Mouse (Mus musculus) forebrain, embryonic 15.5 days (tissue): Measurements from ENCODE around the gene 4930503B20Rik. TPM values are rescaled to one million over a fixed set of nuclear protein-coding genes. Genes with fewer than 3 reads are reported as not detected.

Source experiments
- ATAC-seq: fragments of 200-750 bp; cut with Nextera tagmentation; replicated peaks from 2 replicates; pipeline ENCODE4 v1.8.0; 2017; ENCODE audit warnings: mild to moderate bottlenecking, moderate TSS enrichment, moderate library complexity
- H3K27ac ChIP-seq: fragments of 300-500 bp; sonication (generic); replicated peaks from 2 replicates; pipeline ENCODE4 v1.5.1; 2015; ENCODE audit warnings: mild to moderate bottlenecking, inconsistent platforms
- H3K27me3 ChIP-seq: fragments of 300-500 bp; sonication (generic); 2 replicates; pipeline ENCODE4 v1.6.1; 2015; ENCODE audit warnings: inconsistent platforms
- H3K36me3 ChIP-seq: fragments of 300-500 bp; sonication (generic); 2 replicates; pipeline ENCODE4 v1.6.1; 2015; ENCODE audit warnings: mild to moderate bottlenecking, inconsistent platforms
- H3K4me1 ChIP-seq: fragments of 300-500 bp; sonication (generic); 2 replicates; pipeline ENCODE4 v1.6.1; 2015; ENCODE audit warnings: inconsistent platforms
- H3K4me2 ChIP-seq: fragments of 300-500 bp; sonication (generic); replicated peaks from 2 replicates; pipeline ENCODE4 v1.6.1; 2015; ENCODE audit warnings: mild to moderate bottlenecking, inconsistent platforms
- H3K4me3 ChIP-seq: fragments of 300-500 bp; sonication (generic); 2 replicates; pipeline ENCODE4 v1.5.1; 2015; ENCODE audit warnings: mild to moderate bottlenecking, inconsistent platforms
- H3K9ac ChIP-seq: fragments of 300-500 bp; sonication (generic); replicated peaks from 2 replicates; pipeline ENCODE4 v1.6.1; 2015; ENCODE audit warnings: mild to moderate bottlenecking, inconsistent platforms
- H3K9me3 ChIP-seq: fragments of 300-500 bp; sonication (generic); 2 replicates; pipeline ENCODE4 v1.6.1; 2016; ENCODE audit warnings: inconsistent platforms
- WGBS: fragments of 180-500 bp; shearing (Covaris S2); methylation state at CpG from one replicate; pipeline ENCODE4 v1.1.7; 2015; ENCODE audit warnings: mixed read lengths; 5-methylcytosine and 5-hydroxymethylcytosine counted together
- polyA plus RNA-seq: library from polyadenylated mRNA; unstranded; fragments of >200 nt; fragmentation: Nextera tagmentation; extraction: Ambion mirVana; gene quantifications from 2 replicates; pipeline ENCODE4 v1.2.1, GENCODE M21; 2015

Gene 4930503B20Rik
- polyA plus RNA-seq, 1 experiment from 2014 or later: not detected

DNA sequence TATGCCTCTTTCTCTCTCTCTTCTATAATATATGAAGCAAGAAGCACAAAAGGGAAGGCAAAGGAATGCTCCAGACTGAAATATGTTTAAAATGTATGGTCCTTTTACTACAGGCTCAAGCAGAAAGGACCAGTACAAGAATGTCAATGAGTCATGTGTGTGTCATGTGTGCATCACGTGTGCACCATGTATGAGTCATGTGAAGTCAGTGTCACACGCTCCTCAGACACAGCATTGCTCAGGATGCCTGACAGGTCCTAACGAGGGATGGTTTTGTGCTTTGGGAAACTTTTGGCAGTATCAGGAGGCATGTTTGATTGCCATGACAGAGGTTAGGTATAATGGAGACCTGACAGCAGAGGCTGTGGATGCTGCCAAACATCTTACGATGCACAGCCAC is 25.1 kb upstream of the 4930503B20Rik start:
- Histone ChIP-seq H3K9me3 (no peaks in the 10 kb centered on the region), H3K27me3 (no peaks in the 10 kb centered on the region), H3K27ac (no peak overlapping the region), H3K36me3 (no peaks in the 10 kb centered on the region), H3K4me1 (no peaks in the 10 kb centered on the region), H3K4me3 (no peak overlapping the region), H3K9ac (no peak overlapping the region), H3K4me2 (no peak overlapping the region)
- 89% methylated on average over 4 of the region's 4 CpGs for WGBS
- ATAC-seq: no peak

DNA sequence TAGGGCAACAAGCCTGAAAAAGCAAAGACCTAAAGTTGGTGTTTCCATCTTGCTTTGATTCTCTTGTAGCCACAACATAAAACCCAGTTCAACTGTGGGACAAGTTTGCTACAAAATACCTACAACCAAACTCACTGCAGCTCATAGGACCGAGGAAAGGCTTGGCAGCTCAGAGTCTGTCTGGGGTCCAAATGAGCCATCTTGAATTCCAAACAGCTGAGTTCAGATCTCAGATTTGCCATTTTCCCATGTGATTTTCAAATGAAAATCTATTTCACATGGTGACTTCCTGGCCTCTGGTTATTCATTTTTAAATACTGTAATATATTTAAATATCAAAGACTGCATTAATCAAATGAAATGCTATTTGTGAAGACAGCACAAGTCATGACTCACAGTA is 24.0 kb upstream of the 4930503B20Rik start:
- no peak overlapping the region for H3K4me3 ChIP-seq
- no peak overlapping the region for H3K9ac ChIP-seq
- H3K27me3 ChIP-seq: no peaks in the 10 kb centered on the region
- H3K9me3 ChIP-seq: no peaks in the 10 kb centered on the region
- ATAC-seq: no peak
- H3K27ac ChIP-seq: no peak overlapping the region
- H3K4me2 ChIP-seq: no peak overlapping the region
- 82% methylated on average over 1 of the region's 1 CpGs for WGBS
- H3K4me1 ChIP-seq: no peaks in the 10 kb centered on the region
- no peaks in the 10 kb centered on the region for H3K36me3 ChIP-seq

DNA sequence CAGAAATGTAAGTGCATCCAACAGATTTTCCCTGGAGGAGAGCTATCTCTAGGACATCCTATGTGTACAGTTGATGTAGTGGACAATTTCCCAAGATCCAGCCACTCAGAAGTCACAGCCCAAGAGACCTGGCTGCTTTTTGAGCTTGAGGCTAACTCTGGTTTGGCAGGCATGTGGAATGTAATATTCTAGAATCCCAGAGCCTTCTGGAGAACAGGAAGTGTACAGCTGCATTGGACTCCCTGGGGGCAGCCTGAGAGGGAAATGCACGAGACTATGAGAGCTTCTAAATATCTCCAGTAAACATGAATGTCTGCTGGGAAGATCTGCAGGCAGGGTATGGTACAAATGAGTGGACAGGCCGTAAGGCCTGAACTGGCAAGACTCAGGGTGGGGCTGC is 20.0 kb upstream of the 4930503B20Rik start:
- H3K27me3 ChIP-seq: no peaks in the 10 kb centered on the region
- no peak for ATAC-seq
- WGBS: 82% methylated on average over 2 of the region's 2 CpGs

DNA sequence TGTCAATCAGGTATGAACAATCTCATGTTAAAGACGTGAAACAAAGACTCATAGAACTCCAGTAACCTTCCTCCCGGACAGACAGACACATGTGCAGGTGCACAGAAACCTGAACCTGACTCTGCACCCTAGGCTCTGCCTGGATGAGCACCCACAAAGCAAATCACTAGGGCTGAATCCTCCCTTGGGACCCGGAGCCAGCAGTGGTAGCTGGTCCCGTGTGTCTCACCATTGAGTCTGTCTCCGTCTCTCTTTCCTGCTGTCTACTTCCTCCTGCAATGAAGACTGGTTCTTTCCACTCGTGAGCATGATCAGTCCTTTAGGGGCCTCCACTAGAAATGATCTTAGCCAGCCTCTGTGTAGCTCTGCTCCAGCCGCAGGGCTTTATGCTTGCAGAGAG is 10.8 kb upstream of the 4930503B20Rik start:
- 76% methylated on average over 7 of the region's 7 CpGs for WGBS
- Histone ChIP-seq H3K27me3 (no peaks in the 10 kb centered on the region), H3K4me3 (no peak overlapping the region), H3K36me3 (no peaks in the 10 kb centered on the region), H3K9me3 (no peaks in the 10 kb centered on the region), H3K9ac (no peak overlapping the region), H3K4me2 (no peak overlapping the region), H3K4me1 (no peaks in the 10 kb centered on the region), H3K27ac (no peak overlapping the region)
- no peak for ATAC-seq

More for the DNA sequence above, 20.0 kb upstream of the 4930503B20Rik start:
- H3K36me3 ChIP-seq: no peaks in the 10 kb centered on the region
- H3K4me2 ChIP-seq: no peak overlapping the region
- no peak overlapping the region for H3K9ac ChIP-seq
- no peaks in the 10 kb centered on the region for H3K9me3 ChIP-seq
- H3K4me1 ChIP-seq: no peaks in the 10 kb centered on the region
- H3K4me3 ChIP-seq: no peak overlapping the region
- H3K27ac ChIP-seq: no peak overlapping the region

- Histone ChIP-seq H3K4me1 (no peaks in the 10 kb centered on the region), H3K27me3 (no peaks in the 10 kb centered on the region), H3K9me3 (no peaks in the 10 kb centered on the region), H3K4me3 (no peak overlapping the region), H3K27ac (no peak overlapping the region), H3K9ac (no peak overlapping the region), H3K36me3 (no peaks in the 10 kb centered on the region), H3K4me2 (no peak overlapping the region)
- no peak for ATAC-seq
- WGBS: 65% methylated on average over 6 of the region's 6 CpGs
These were observed 9.9 kb upstream of the 4930503B20Rik start for GRCm38 (mm10) chr3:146661001-146661400.

DNA sequence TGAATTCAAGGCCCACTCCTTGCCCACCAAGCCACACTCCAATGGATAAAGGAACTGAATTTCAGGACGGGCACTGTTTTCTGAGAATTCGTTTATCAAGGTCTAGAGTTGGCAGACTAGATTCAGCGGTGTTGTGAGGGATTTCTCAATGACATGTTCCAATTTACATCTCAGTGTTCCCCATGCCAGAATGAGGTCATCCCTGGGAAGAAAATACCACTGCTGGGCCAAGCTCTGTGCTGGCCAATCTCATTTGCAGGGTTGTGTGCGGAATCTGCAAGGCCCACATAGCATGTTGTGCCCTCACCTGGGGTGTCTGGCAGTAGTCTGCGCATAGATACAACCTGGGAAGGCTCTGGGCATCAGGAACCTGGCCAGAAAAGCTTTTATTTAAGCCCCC is 8.2 kb upstream of the 4930503B20Rik start:
- Histone ChIP-seq H3K4me3 (no peak overlapping the region), H3K27ac (no peak overlapping the region), H3K27me3 (no peaks in the 10 kb centered on the region), H3K9me3 (no peaks in the 10 kb centered on the region), H3K36me3 (no peaks in the 10 kb centered on the region), H3K4me1 (no peaks in the 10 kb centered on the region), H3K9ac (no peak overlapping the region), H3K4me2 (no peak overlapping the region)
- WGBS: 73% methylated on average over 5 of the region's 5 CpGs
- ATAC-seq: no peak

DNA sequence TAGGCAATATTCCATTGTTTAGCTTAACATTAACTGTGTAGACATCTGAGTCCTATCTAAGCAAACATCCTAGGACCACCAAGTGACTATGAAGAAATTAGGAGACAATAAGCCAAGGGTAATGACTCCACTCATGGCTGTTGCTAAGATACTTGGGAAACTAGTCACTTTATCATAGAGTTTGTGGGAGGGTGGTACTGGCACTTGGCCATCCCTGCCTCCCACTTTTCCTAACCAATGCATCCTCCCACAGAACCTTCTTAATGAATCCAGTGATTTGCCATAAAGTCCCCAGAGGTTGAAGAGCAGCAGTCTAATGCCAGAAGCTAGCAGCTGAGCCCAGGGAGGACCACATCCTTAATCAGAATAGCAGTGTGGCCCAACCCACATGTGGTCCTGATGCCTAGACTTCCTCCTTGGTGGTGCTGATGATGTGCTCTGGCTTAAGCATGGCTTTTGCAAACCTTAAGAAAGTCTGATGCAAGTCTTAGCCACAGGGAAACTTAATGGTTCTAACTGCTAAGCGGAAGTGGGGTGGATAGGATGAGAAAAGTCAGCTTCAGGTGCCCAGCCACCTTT is 7.0 kb upstream of the 4930503B20Rik start:
- no peaks in the 10 kb centered on the region for H3K4me1 ChIP-seq
- WGBS: 96% methylated on average over 1 of the region's 1 CpGs
- no peak overlapping the region for H3K4me2 ChIP-seq
- H3K4me3 ChIP-seq: no peak overlapping the region
- no peaks in the 10 kb centered on the region for H3K27me3 ChIP-seq
- no peak overlapping the region for H3K9ac ChIP-seq
- H3K9me3 ChIP-seq: no peaks in the 10 kb centered on the region
- H3K36me3 ChIP-seq: no peaks in the 10 kb centered on the region
- no peak overlapping the region for H3K27ac ChIP-seq
- ATAC-seq: no peak

DNA sequence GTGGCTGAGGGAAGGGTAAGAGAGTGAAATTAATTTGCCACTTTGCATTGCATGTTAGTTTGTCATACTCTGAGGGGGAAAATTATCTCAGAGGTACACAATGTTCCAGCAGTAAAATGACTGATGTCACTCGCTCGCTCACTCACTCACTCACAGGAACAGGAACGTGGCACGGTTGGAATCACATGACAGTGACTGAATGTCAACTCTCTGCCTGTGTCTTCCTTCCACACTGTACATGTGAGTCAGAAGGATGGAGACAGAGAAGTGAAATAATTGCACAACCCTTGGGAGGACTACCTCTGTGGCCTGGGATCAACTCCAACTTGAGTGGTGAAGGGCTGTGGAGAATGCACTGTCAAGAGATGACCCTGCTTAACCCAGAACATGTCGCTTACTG is 6.3 kb upstream of the 4930503B20Rik start:
- 93% methylated on average over 5 of the region's 5 CpGs for WGBS
- Histone ChIP-seq H3K9ac (no peak overlapping the region), H3K4me3 (no peak overlapping the region), H3K9me3 (no peaks in the 10 kb centered on the region), H3K27ac (no peak overlapping the region), H3K4me2 (no peak overlapping the region), H3K4me1 (no peaks in the 10 kb centered on the region), H3K27me3 (no peaks in the 10 kb centered on the region), H3K36me3 (no peaks in the 10 kb centered on the region)
- no peak for ATAC-seq

GRCm38 (mm10) chr3:146655111-146655577 is 4.0 kb upstream of the 4930503B20Rik start:
- Histone ChIP-seq H3K36me3 (no peaks in the 10 kb centered on the region), H3K9ac (no peak overlapping the region), H3K4me2 (no peak overlapping the region), H3K4me1 (no peaks in the 10 kb centered on the region), H3K27me3 (no peaks in the 10 kb centered on the region), H3K4me3 (no peak overlapping the region), H3K9me3 (no peaks in the 10 kb centered on the region), H3K27ac (no peak overlapping the region)
- WGBS: 71% methylated on average over 2 of the region's 2 CpGs
- ATAC-seq: no peak

GRCm38 (mm10) chr3:146653692-146654091 is 2.6 kb upstream of the 4930503B20Rik start:
- no peak overlapping the region for H3K4me3 ChIP-seq
- no peaks in the 10 kb centered on the region for H3K9me3 ChIP-seq
- no peaks in the 10 kb centered on the region for H3K27me3 ChIP-seq
- 76% methylated on average over 6 of the region's 6 CpGs for WGBS
- H3K27ac ChIP-seq: no peak overlapping the region
- no peaks in the 10 kb centered on the region for H3K4me1 ChIP-seq
- no peaks in the 10 kb centered on the region for H3K36me3 ChIP-seq
- ATAC-seq: no peak
- H3K9ac ChIP-seq: no peak overlapping the region
- H3K4me2 ChIP-seq: no peak overlapping the region

GRCm38 (mm10) chr3:146652431-146652830 is 1.3 kb upstream of the 4930503B20Rik start:
- Histone ChIP-seq H3K27me3 (no peaks in the 10 kb centered on the region), H3K4me1 (no peaks in the 10 kb centered on the region), H3K27ac (no peak overlapping the region), H3K9me3 (no peaks in the 10 kb centered on the region), H3K4me2 (no peak overlapping the region), H3K4me3 (no peak overlapping the region), H3K9ac (no peak overlapping the region), H3K36me3 (no peaks in the 10 kb centered on the region)
- WGBS: 96% methylated on average over 5 of the region's 5 CpGs
- ATAC-seq: no peak

DNA sequence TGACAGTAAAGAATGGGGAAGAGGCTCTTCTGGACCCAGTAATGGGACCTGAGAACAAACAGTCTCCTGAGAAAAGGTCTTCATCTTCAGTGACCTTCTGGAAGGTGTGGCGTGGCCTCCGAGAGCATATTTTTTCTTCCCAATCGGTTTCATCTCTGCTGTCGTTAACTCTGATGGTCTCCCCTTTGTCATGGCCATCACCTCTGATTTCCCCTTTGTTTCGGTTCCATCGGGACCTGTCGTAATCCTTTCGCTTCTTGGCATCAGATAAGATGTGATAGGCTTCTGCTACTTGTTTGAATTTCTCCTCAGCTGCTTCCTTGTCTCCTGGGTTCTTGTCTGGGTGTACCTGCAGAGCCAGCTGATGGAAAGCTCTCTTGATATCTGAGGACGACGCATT is 401 bp downstream of the 4930503B20Rik start:
- H3K4me1 ChIP-seq: no peaks in the 10 kb centered on the region
- no peak for ATAC-seq
- 93% methylated on average over 10 of the region's 10 CpGs for WGBS
- H3K9ac ChIP-seq: no peak overlapping the region
- no peak overlapping the region for H3K4me2 ChIP-seq
- H3K27me3 ChIP-seq: no peaks in the 10 kb centered on the region
- no peak overlapping the region for H3K27ac ChIP-seq
- H3K4me3 ChIP-seq: no peak overlapping the region
- H3K9me3 ChIP-seq: no peaks in the 10 kb centered on the region
- H3K36me3 ChIP-seq: no peaks in the 10 kb centered on the region

- Histone ChIP-seq H3K27ac (no peak overlapping the region), H3K36me3 (no peaks in the 10 kb centered on the region), H3K9ac (no peak overlapping the region), H3K4me2 (no peak overlapping the region), H3K4me3 (no peak overlapping the region), H3K9me3 (no peaks in the 10 kb centered on the region), H3K4me1 (no peaks in the 10 kb centered on the region), H3K27me3 (no peaks in the 10 kb centered on the region)
- ATAC-seq: no peak
- WGBS: 78% methylated on average over 10 of the region's 10 CpGs
These were observed 1.7 kb downstream of the 4930503B20Rik start for GRCm38 (mm10) chr3:146649311-146649894.
